Mouse (Mus musculus): Measurements from ENCODE around the gene Notch2. TPM values are rescaled to one million over a fixed set of nuclear protein-coding genes. Genes with fewer than 3 reads are reported as not detected.

Notch2 gene
- polyA plus RNA-seq, 1 experiment: 6.6 TPM

GRCm38 (mm10) chr3:98132636-98133035 is 119.3 kb downstream of the Notch2 start:
- H3K4me3 ChIP-seq (ENCODE audit: low read depth, low read length): no peak overlapping the region
- H3K27me3 ChIP-seq (ENCODE audit: control insufficient read depth, insufficient read depth, low read length): no peaks in the 10 kb centered on the region
- no peak overlapping the region for H3K27ac ChIP-seq (ENCODE audit: insufficient read depth, low read depth, low read length)
- WGBS: 97% methylated on average over 8 of the region's 8 CpGs
- TF ChIP-seq POLR2A (IDR thresholded peaks at IDR 0.05; ENCODE audit: low read depth, low read length) (no peak), CTCF (IDR thresholded peaks at IDR 0.05; ENCODE audit: extremely low read depth, insufficient read length, insufficient replicate concordance, low read depth, low read length) (no peak)
- peaks cover 43% of the 10 kb centered on the region for H3K36me3 ChIP-seq (ENCODE audit: control insufficient read depth, insufficient read depth, low read length)
- H3K4me1 ChIP-seq (ENCODE audit: control insufficient read depth, insufficient read depth, insufficient read length, low read length): no peaks in the 10 kb centered on the region

DNA sequence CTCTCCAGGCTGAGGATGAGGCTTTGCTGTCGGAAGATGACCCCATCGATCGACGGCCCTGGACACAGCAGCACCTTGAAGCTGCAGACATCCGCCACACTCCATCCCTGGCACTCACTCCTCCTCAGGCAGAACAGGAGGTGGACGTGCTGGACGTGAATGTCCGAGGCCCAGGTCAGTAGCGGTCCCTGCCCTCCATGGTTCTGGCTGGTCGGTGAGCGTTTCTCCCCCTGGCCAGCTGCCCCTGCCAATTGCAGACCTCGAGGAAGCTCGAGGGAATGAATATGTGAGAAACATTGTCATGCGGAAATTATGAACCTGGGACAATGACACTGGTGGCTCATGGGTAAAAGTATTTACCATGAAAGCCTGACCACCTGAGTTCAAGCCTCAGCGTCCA is 128.1 kb downstream of the Notch2 start:
- no peaks in the 10 kb centered on the region for H3K4me1 ChIP-seq (ENCODE audit: control insufficient read depth, insufficient read depth, insufficient read length, low read length)
- no peaks in the 10 kb centered on the region for H3K27me3 ChIP-seq (ENCODE audit: control insufficient read depth, insufficient read depth, low read length)
- H3K36me3 ChIP-seq (ENCODE audit: control insufficient read depth, insufficient read depth, low read length): peaks cover 58% of the 10 kb centered on the region
- 92% methylated on average over 15 of the region's 15 CpGs for WGBS
- H3K27ac ChIP-seq (ENCODE audit: insufficient read depth, low read depth, low read length): no peak overlapping the region
- no peak for TF ChIP-seq CTCF (IDR thresholded peaks at IDR 0.05; ENCODE audit: extremely low read depth, insufficient read length, insufficient replicate concordance, low read depth, low read length)
- TF ChIP-seq POLR2A (IDR thresholded peaks at IDR 0.05; ENCODE audit: low read depth, low read length): no peak
- H3K4me3 ChIP-seq (ENCODE audit: low read depth, low read length): no peak overlapping the region

DNA sequence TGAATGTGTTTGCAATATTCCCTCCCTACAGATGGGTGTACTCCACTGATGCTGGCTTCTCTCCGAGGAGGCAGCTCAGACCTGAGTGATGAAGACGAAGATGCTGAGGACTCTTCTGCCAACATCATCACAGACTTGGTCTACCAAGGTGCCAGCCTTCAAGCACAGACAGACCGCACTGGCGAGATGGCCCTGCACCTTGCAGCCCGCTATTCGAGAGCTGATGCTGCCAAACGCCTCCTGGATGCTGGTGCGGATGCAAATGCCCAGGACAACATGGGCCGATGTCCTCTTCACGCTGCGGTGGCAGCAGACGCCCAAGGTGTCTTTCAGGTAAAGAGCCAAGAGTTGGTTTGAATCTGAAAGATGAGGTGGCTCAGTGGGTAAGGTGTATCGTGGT is 129.5 kb downstream of the Notch2 start:
- 97% methylated on average over 13 of the region's 13 CpGs for WGBS
- H3K4me3 ChIP-seq (ENCODE audit: low read depth, low read length): no peak overlapping the region
- TF ChIP-seq CTCF (IDR thresholded peaks at IDR 0.05; ENCODE audit: extremely low read depth, insufficient read length, insufficient replicate concordance, low read depth, low read length) (no peak), POLR2A (IDR thresholded peaks at IDR 0.05; ENCODE audit: low read depth, low read length) (no peak)
- H3K4me1 ChIP-seq (ENCODE audit: control insufficient read depth, insufficient read depth, insufficient read length, low read length): no peaks in the 10 kb centered on the region
- H3K36me3 ChIP-seq (ENCODE audit: control insufficient read depth, insufficient read depth, low read length): peaks cover 57% of the 10 kb centered on the region
- no peak overlapping the region for H3K27ac ChIP-seq (ENCODE audit: insufficient read depth, low read depth, low read length)
- H3K27me3 ChIP-seq (ENCODE audit: control insufficient read depth, insufficient read depth, low read length): no peaks in the 10 kb centered on the region

DNA sequence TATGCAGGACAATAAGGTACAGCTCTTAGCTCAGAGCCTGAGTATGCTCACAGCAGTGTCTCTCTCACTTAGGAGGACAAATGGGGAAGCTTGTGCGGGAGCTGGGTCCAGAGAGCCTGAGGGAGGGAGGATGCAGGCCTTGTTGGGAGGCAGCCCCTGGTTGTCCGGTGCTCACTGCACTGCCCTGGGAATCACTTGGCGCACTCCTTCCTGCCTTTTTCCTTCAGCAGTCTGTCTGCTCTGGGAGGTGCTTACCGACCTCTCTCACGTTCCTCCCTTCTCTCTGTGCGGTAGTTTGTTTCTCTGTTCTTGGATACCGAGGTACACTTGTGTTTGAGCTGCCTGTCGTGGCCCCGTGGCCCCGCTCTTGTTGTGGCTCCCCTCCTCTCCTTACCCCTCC is 131.9 kb downstream of the Notch2 start:
- H3K4me3 ChIP-seq (ENCODE audit: low read depth, low read length): no peak overlapping the region
- 89% methylated on average over 10 of the region's 10 CpGs for WGBS
- H3K27me3 ChIP-seq (ENCODE audit: control insufficient read depth, insufficient read depth, low read length): no peaks in the 10 kb centered on the region
- no peaks in the 10 kb centered on the region for H3K4me1 ChIP-seq (ENCODE audit: control insufficient read depth, insufficient read depth, insufficient read length, low read length)
- peaks cover 49% of the 10 kb centered on the region for H3K36me3 ChIP-seq (ENCODE audit: control insufficient read depth, insufficient read depth, low read length)
- TF ChIP-seq CTCF (IDR thresholded peaks at IDR 0.05; ENCODE audit: extremely low read depth, insufficient read length, insufficient replicate concordance, low read depth, low read length) (no peak), POLR2A (IDR thresholded peaks at IDR 0.05; ENCODE audit: low read depth, low read length) (no peak)
- no peak overlapping the region for H3K27ac ChIP-seq (ENCODE audit: insufficient read depth, low read depth, low read length)

GRCm38 (mm10) chr3:98146471-98147410 is 133.4 kb downstream of the Notch2 start:
- no peaks in the 10 kb centered on the region for H3K4me1 ChIP-seq (ENCODE audit: control insufficient read depth, insufficient read depth, insufficient read length, low read length)
- peaks cover 41% of the 10 kb centered on the region for H3K36me3 ChIP-seq (ENCODE audit: control insufficient read depth, insufficient read depth, low read length)
- H3K27me3 ChIP-seq (ENCODE audit: control insufficient read depth, insufficient read depth, low read length): no peaks in the 10 kb centered on the region
- TF ChIP-seq POLR2A (IDR thresholded peaks at IDR 0.05; ENCODE audit: low read depth, low read length) (no peak), CTCF (IDR thresholded peaks at IDR 0.05; ENCODE audit: extremely low read depth, insufficient read length, insufficient replicate concordance, low read depth, low read length) (no peak)
- no peak overlapping the region for H3K27ac ChIP-seq (ENCODE audit: insufficient read depth, low read depth, low read length)
- WGBS: 96% methylated on average over 29 of the region's 29 CpGs
- H3K4me3 ChIP-seq (ENCODE audit: low read depth, low read length): no peak overlapping the region

GRCm38 (mm10) chr3:98147706-98148105 is 134.4 kb downstream of the Notch2 start:
- no peaks in the 10 kb centered on the region for H3K4me1 ChIP-seq (ENCODE audit: control insufficient read depth, insufficient read depth, insufficient read length, low read length)
- peaks cover 40% of the 10 kb centered on the region for H3K36me3 ChIP-seq (ENCODE audit: control insufficient read depth, insufficient read depth, low read length)
- H3K27ac ChIP-seq (ENCODE audit: insufficient read depth, low read depth, low read length): no peak overlapping the region
- WGBS: 91% methylated on average over 14 of the region's 14 CpGs
- no peak overlapping the region for H3K4me3 ChIP-seq (ENCODE audit: low read depth, low read length)
- TF ChIP-seq CTCF (IDR thresholded peaks at IDR 0.05; ENCODE audit: extremely low read depth, insufficient read length, insufficient replicate concordance, low read depth, low read length) (no peak), POLR2A (IDR thresholded peaks at IDR 0.05; ENCODE audit: low read depth, low read length) (no peak)
- H3K27me3 ChIP-seq (ENCODE audit: control insufficient read depth, insufficient read depth, low read length): no peaks in the 10 kb centered on the region

GRCm38 (mm10) chr3:98149881-98150280 is 136.6 kb downstream of the Notch2 start:
- Histone ChIP-seq H3K27ac (ENCODE audit: insufficient read depth, low read depth, low read length) (no peak overlapping the region), H3K36me3 (ENCODE audit: control insufficient read depth, insufficient read depth, low read length) (peaks cover 24% of the 10 kb centered on the region), H3K27me3 (ENCODE audit: control insufficient read depth, insufficient read depth, low read length) (no peaks in the 10 kb centered on the region), H3K4me1 (ENCODE audit: control insufficient read depth, insufficient read depth, insufficient read length, low read length) (no peaks in the 10 kb centered on the region), H3K4me3 (ENCODE audit: low read depth, low read length) (no peak overlapping the region)
- TF ChIP-seq POLR2A (IDR thresholded peaks at IDR 0.05; ENCODE audit: low read depth, low read length) (no peak), CTCF (IDR thresholded peaks at IDR 0.05; ENCODE audit: extremely low read depth, insufficient read length, insufficient replicate concordance, low read depth, low read length) (no peak)
- 80% methylated on average over 11 of the region's 11 CpGs for WGBS
